Mouse (Mus musculus): ENCODE measurements around the gene Abcg1.

Gene Abcg1

GRCm38 (mm10) chr17:31133776-31134175, 76.3 kb downstream of the Abcg1 start:
- DNase-seq: no peak

DNA sequence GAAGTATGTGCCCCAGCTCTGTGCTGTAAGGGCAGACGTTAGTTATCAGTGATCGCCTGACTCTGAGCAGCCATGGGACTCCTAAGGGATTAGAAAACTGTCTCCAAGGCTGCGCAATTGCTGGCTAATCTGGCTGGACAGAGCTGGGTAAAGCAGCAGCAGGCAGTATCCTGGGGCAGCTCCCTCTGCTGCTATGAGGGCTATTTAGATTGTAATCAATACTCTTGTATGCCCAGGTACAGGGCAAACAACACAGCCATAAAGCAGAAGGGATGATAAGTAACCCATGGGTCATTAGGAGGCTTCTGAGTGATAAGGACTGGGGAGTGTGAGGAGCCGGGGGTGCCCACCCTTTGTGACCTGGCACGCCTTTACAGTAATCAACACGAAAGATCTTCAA, 77.4 kb downstream of the Abcg1 start:
- DNase-seq: no peak

DNA sequence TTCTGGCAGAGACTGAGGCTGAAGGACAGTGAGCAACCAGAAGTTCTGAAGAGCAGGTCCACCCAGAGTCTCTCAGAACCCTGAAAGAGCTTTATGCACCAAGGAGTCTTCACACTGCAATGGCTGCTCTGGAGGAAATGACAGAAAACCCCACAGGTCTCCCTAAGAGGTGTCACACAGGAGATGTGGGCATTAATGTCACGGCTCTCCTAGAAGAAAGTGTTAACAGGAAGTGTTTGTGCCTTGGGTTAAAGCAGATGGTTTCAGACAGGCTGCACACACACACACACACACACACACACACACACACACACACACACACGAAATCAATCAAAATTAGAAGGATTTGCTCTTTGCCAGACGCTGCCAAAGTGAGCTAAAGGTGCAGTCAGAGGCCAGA, 78.8 kb downstream of the Abcg1 start:
- DNase-seq: no peak

- no peak for DNase-seq
Observed at GRCm38 (mm10) chr17:31136821-31137220, 79.3 kb downstream of the Abcg1 start.

GRCm38 (mm10) chr17:31138398-31138797, 80.9 kb downstream of the Abcg1 start:
- DNase-seq: peak; percentile 71

DNA sequence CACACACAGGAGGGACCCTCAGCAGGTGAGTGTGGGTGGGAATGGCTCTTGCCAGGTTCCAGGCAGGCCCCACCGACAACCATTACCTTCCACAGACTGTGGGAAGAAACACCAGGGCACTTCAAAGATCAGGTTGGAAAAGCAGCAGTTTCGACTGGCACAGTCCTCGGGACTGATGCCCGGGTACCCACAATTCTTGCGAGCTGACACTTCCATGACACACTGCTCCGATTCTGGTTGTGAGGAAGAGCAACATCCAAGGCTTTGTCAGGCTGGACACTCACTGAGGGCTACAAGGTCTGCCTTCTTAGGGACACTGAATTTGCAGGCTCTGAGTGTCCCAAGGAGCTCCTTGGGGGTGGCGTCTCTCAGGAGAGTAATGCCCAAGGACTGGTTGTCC, 84.6 kb downstream of the Abcg1 start:
- no peak for DNase-seq

GRCm38 (mm10) chr17:31144040-31145037, 86.9 kb downstream of the Abcg1 start, which contains the start of gene Tff2:
TSS of gene Tff2 (minus strand) at chr17:31144282.
- no peak for DNase-seq

GRCm38 (mm10) chr17:31145998-31146397, 88.5 kb downstream of the Abcg1 start:
- DNase-seq: no peak

GRCm38 (mm10) chr17:31152512-31152911, 95.0 kb downstream of the Abcg1 start:
- peak; percentile 94 for DNase-seq

DNA sequence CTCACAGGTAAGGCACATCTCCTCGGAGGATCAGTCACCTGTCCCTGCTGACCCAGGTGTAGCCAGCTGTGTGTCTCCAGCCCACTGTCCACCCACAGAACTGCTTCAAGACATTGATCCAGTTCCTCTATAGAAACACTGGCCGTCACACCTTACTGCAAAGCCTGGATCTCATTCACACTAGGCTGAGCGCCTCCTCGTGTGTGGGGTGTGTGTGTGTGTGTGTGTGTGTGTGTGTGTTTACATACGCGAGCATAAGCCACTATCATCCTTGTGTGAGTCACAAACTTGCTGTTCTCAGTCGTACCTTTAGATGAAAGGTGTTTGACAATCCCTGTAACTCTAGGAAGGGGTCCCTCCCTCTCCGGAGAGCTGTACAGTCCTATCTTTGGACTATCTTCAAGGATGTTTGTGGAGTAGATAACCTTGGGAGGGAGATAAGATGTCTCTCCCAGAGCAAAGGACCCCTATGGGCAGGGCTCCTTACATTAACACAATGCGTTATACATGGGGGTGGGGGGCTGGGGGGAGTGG, 95.6 kb downstream of the Abcg1 start:
- DNase-seq: no peak

- no peak for DNase-seq
Observed at GRCm38 (mm10) chr17:31153785-31154184, 96.3 kb downstream of the Abcg1 start.

- DNase-seq: no peak
Observed at GRCm38 (mm10) chr17:31157921-31158320, 100.4 kb downstream of the Abcg1 start.

DNA sequence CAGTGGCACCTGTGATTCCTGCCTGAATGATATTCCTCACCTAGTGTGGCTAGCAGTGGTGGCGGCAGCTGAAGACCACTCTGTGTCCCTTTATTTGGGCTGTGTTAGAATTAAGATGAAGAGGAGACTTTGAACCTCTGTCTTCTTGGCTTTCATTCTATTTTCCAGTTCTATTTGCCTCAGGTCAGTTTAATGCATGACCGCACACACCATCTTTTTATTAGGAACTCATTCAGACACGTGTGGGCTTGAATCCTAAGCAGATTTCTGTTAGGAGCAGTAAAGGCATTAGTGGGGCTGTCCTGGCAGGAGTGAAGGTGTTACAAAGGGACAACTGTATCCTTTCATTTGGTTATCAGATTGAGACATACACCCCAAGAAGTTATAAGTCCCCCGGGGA, 102.8 kb downstream of the Abcg1 start:
- peak; percentile 71 for DNase-seq

DNA sequence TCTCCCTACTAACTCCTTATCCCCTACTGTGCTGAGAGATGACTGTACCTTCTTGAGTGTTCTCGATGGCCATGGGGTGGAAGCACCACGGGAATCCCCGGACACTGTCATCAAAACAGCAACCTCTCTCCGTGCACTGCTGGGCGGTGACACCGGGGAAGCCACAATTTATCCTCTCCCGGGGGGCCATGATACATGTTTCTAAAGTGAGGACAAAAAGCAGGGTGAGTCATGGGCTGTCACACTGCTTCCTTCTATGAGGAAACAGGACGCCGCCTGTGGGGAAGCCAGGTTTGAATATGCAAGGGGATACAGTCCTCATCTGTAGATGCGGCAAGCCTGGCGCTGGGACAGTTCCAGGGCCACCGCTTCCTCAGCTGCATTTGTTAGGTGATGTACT, 105.1 kb downstream of the Abcg1 start:
- DNase-seq: peak; percentile 27

- DNase-seq: no peak
Observed at GRCm38 (mm10) chr17:31163821-31164220, 106.3 kb downstream of the Abcg1 start.

DNA sequence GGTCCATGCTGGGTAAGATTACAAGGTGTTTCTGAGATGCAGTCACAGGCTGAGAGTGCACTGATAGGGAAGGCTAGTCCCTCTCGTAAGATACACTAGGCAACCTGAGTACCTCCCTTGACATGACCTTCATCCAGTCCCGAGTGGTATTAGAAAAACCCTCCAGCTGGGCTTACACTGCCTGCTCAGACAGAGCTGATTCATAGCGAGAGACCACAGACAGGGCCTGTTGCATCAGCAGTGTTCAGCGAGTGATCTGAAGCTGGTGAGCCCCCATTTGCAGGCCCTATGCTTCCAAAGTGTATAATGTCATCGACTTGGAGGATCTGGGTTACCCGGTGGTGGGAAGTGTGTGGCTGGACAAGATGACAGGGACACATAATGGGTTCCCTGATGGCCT, 107.7 kb downstream of the Abcg1 start, which contains the start of gene Tff1:
Gene Tff1, minus strand, starts transcription at position 151 of the 400 bp plus-strand sequence.
- DNase-seq: no peak
